Mouse (Mus musculus) limb, embryonic 15.5 days (tissue): ENCODE measurements around the gene Mrtfb. TPM values are rescaled to one million over a fixed set of nuclear protein-coding genes. Genes with fewer than 3 reads are reported as not detected.

Source experiments
- ATAC-seq: fragments of 200-750 bp; cut with Nextera tagmentation; 2 replicates; pipeline ENCODE4 v1.8.0; 2017; ENCODE audit warnings: low read depth, moderate TSS enrichment; ENCODE audit not compliant: insufficient number of reproducible peaks, low FRiP score, low TSS enrichment
- H3K27ac ChIP-seq: fragments of 300-500 bp; sonication (generic); 2 replicates; pipeline ENCODE4 v1.5.1; 2015; ENCODE audit warnings: moderate library complexity, mild to moderate bottlenecking, inconsistent platforms
- H3K27me3 ChIP-seq: fragments of 300-500 bp; sonication (generic); 2 replicates; pipeline ENCODE4 v1.6.1; 2015; ENCODE audit warnings: inconsistent platforms
- H3K36me3 ChIP-seq: fragments of 300-500 bp; sonication (generic); 2 replicates; pipeline ENCODE4 v1.6.1; 2015; ENCODE audit warnings: inconsistent platforms
- H3K4me1 ChIP-seq: fragments of 300-500 bp; sonication (generic); 2 replicates; pipeline ENCODE4 v1.6.1; 2015; ENCODE audit warnings: inconsistent platforms
- H3K4me2 ChIP-seq: fragments of 300-500 bp; sonication (generic); 2 replicates; pipeline ENCODE4 v1.6.1; 2015; ENCODE audit warnings: mild to moderate bottlenecking, inconsistent platforms
- H3K4me3 ChIP-seq: fragments of 300-500 bp; sonication (generic); 2 replicates; pipeline ENCODE4 v1.5.1; 2015; ENCODE audit warnings: mild to moderate bottlenecking, inconsistent platforms
- H3K9ac ChIP-seq: fragments of 300-500 bp; sonication (generic); 2 replicates; pipeline ENCODE4 v1.6.1; 2015; ENCODE audit warnings: inconsistent platforms
- H3K9me3 ChIP-seq: fragments of 300-500 bp; sonication (generic); 2 replicates; pipeline ENCODE4 v1.6.1; 2016; ENCODE audit warnings: inconsistent platforms
- WGBS: fragments of 180-500 bp; shearing (Covaris S2); methylation state at CpG from one replicate; pipeline ENCODE4 v1.1.7; 2015; 5-methylcytosine and 5-hydroxymethylcytosine counted together
- polyA plus RNA-seq: library from polyadenylated mRNA; unstranded; fragments of >200 nt; fragmentation: Nextera tagmentation; extraction: Ambion mirVana; gene quantifications from 2 replicates; pipeline ENCODE4 v1.2.1, GENCODE M21; 2015

Mrtfb gene
- 20.2 and 21.9 TPM in 2 replicates for polyA plus RNA-seq

DNA sequence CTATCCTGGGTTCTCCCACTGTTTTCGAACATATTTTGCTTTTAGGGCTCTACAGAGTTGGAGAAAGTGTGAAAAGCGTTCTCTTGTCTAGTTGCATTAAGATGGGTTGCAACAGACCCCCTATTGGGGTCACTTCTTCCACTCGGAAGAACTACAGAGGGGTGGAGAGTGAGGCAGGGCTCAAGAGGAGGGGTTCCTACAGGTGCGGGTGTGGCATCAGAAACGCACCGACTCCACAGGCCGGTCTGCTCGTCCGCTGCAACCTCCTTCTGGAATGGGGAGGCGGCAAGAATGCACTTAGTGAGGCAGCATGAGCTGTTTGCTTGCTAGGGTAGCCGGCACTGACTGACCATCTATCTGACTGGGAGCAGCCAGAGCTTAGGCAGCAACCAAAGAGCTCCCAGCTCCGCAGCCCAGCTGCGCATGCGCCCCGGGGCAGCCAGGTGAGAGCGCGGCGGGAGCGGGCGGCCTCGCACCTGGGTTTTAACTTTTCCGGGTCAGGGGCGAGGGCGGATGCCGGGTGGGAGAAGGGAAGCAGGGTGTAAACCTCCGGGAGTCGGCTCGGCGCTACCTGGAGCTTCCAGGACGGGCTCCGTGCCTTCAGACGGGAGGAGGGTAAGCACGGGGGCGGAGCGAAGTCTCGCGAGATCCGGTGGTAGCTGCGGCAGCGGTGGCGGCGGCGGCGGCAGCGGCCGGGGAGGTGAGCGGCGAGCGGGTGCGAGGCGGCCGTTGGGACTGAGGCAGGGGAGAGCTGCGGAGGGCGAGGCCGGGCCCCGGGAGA is at the start of gene Mrtfb:
Gene Mrtfb (plus strand): TSS at position 627 of the 781 bp plus-strand sequence.
- no peaks in the 10 kb centered on the region for H3K9me3 ChIP-seq
- peak within 1 kb of the TSS; percentile 78 for H3K4me2 ChIP-seq
- peak; percentile 87 for ATAC-seq
- H3K4me1 ChIP-seq: peaks cover 23% of the 10 kb centered on the region
- under 1% methylated on average over 55 of the region's 56 CpGs for WGBS
- H3K4me3 ChIP-seq: peak within 1 kb of the TSS; percentile 83
- peak within 1 kb of the TSS; percentile 86 for H3K9ac ChIP-seq
- H3K27ac ChIP-seq: peak within 1 kb of the TSS; percentile 91
- no peaks in the 10 kb centered on the region for H3K27me3 ChIP-seq
- H3K36me3 ChIP-seq: no peaks in the 10 kb centered on the region

DNA sequence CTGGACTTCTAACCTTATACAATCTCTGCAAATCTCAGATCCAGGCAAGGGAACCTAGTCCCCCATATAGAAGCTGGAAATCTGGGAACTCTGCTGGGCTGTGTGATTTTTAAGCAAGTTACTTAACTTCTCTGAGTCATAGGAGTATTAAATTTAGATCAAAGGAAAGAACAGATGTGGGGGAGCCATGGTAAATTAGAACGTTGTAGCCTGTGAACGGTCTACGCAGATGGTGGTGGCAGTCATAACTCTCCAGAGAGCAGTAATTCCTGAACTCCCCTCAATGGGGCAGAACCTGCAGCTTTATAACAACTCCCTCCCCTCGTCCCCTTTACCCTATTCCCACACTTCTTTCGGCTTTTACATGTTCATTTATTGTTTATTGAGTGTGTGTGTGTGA is 48.6 kb upstream of the Mrtfb start:
- H3K27ac ChIP-seq: no peak overlapping the region
- no peak for ATAC-seq
- H3K9ac ChIP-seq: no peak overlapping the region
- WGBS: 18% methylated on average over 5 of the region's 5 CpGs
- 0 out of 2 replicates have a peak, but pooled peaks cover 4% of the 10 kb centered on the region for H3K4me1 ChIP-seq
- no peaks in the 10 kb centered on the region for H3K27me3 ChIP-seq
- no peak overlapping the region for H3K4me3 ChIP-seq
- H3K4me2 ChIP-seq: no peak overlapping the region
- H3K36me3 ChIP-seq: no peaks in the 10 kb centered on the region
- H3K9me3 ChIP-seq: no peaks in the 10 kb centered on the region

DNA sequence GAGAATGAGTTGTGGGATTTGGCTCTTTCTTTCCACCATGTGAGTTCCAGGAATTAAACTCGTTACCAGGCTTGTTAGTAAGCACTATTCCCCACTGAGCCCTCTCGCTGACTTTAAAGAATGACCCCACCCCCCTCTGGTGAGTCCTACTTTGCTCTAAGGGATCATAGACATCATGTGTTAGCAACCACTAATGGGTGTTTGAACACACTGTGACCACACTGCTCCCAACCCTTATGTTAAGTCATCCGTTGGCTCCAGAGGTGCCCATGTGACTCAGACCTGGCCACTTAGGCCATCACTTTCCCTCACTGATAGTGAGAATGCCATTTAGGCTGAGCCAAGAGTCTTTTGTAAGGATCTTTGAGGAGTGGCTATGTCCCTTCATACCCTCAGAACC is 48.2 kb upstream of the Mrtfb start:
- Histone ChIP-seq H3K9me3 (no peaks in the 10 kb centered on the region), H3K4me1 (0 out of 2 replicates have a peak, but pooled peaks cover 4% of the 10 kb centered on the region), H3K4me2 (no peak overlapping the region), H3K9ac (no peak overlapping the region), H3K4me3 (no peak overlapping the region), H3K27ac (no peak overlapping the region), H3K27me3 (no peaks in the 10 kb centered on the region), H3K36me3 (no peaks in the 10 kb centered on the region)
- WGBS: 24% methylated on average over 3 of the region's 3 CpGs
- ATAC-seq: no peak

DNA sequence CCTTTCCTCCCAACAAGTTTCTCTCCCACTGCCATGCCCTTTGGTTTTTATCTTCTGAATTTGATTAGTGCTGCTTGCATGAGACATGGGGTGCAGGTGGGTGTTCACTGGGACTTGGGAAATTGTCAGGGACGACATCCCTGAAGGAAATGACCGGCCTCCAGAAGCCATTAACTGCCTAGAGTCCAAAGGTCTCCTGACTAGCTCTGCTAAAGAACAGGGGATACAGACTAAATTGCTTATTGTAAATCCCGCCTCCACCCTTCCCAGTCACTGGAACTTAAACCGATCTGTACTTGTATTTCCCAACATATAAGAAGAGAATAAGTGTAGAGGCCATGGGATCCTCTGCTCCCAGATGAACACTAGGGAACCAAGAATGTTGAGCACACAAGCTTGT is 43.5 kb upstream of the Mrtfb start:
- ATAC-seq: no peak
- no peaks in the 10 kb centered on the region for H3K9me3 ChIP-seq
- no peak overlapping the region for H3K4me3 ChIP-seq
- H3K27ac ChIP-seq: no peak overlapping the region
- no peak overlapping the region for H3K9ac ChIP-seq
- no peak overlapping the region for H3K4me2 ChIP-seq
- no peaks in the 10 kb centered on the region for H3K36me3 ChIP-seq
- H3K4me1 ChIP-seq: 0 out of 2 replicates have a peak, but pooled peaks cover 3% of the 10 kb centered on the region
- no peaks in the 10 kb centered on the region for H3K27me3 ChIP-seq
- 64% methylated on average over 4 of the region's 4 CpGs for WGBS

DNA sequence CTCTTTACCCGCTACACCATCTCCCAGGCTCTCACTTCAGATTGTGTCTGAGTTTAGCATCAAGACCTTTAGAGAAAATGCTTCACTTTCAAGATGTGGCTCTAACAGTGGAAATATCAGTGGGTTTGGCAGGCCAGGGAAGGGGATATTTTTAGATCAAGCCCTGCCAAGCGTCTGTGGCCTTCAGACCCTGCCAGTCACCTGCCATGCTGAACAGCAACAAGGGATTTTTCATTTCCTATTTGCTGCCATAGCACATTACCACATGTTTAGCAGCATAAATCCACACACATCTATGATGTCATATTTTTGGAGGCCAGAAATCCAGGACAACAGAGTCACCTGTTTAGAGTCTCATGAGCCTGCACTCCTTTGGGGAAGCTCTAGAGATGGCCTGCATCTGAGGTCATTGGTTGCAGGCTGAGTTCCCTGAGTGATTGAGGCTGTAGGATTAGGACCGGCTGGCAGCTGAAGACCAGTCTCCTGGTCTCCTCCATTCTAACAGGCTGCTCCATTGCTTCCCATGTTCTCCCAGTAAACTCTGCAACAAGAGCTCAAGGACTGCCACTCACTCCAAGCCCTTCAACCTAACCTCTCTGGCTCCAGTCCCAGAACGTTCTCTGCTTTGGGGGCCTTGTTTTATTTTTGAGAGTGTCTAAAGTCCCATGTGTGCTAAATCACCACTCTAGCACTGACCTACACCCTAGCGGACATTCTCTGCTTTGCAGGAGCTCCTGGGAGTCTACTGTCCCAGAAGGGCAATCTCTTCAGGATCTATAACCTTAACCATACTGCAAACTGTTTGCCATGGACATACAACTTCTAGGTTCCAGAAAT is 39.9 kb upstream of the Mrtfb start:
- Histone ChIP-seq H3K9me3 (no peaks in the 10 kb centered on the region), H3K36me3 (no peaks in the 10 kb centered on the region), H3K4me3 (no peak overlapping the region), H3K4me1 (no peaks in the 10 kb centered on the region), H3K4me2 (no peak overlapping the region), H3K27ac (no peak overlapping the region), H3K27me3 (no peaks in the 10 kb centered on the region), H3K9ac (no peak overlapping the region)
- 68% methylated on average over 5 of the region's 5 CpGs for WGBS
- no peak for ATAC-seq

DNA sequence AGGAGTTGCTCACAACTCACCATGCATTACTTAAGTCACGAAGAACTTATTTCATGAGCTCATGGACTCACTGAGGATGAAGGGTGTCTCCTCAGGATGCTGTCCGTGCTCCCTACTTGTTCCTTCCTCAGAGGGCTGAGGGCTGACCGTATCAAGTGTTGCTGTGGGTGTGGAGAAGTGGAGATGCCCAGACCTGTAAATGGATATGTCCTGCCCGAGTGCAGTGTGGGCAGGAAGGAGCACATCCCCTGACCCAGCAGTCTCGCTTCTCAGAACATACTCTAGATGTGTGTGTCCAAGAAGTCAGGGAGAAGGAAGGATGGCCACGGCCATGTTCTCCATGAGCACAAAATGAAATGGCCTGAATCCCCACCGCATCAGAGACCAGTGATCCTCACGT is 38.3 kb upstream of the Mrtfb start:
- Histone ChIP-seq H3K36me3 (no peaks in the 10 kb centered on the region), H3K27me3 (no peaks in the 10 kb centered on the region), H3K9me3 (no peaks in the 10 kb centered on the region), H3K4me3 (no peak overlapping the region), H3K4me2 (no peak overlapping the region), H3K27ac (no peak overlapping the region), H3K9ac (no peak overlapping the region), H3K4me1 (no peaks in the 10 kb centered on the region)
- 85% methylated on average over 8 of the region's 8 CpGs for WGBS
- ATAC-seq: no peak

DNA sequence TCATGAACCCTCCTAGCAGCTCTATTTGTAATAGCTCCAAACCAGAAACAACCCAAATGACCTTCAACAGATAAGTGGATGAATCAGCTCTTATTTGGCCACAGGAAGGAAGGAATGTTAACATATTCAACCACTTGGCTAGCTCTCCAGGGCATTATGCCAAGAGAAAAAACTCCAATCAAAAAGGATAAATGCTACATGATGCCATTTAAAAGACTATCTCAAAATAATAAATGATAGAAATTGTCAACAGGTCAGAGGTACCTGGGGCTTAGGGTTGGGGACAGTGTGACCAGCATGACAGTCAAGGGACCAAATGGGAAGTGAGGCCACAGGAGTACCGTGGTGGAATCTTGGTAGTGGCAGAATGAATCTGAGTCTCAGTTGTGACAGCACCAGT is 34.8 kb upstream of the Mrtfb start:
- H3K9me3 ChIP-seq: no peaks in the 10 kb centered on the region
- ATAC-seq: no peak
- H3K4me1 ChIP-seq: no peaks in the 10 kb centered on the region
- H3K9ac ChIP-seq: no peak overlapping the region
- H3K4me2 ChIP-seq: no peak overlapping the region
- H3K27ac ChIP-seq: no peak overlapping the region
- H3K27me3 ChIP-seq: no peaks in the 10 kb centered on the region
- 86% methylated on average over 1 of the region's 1 CpGs for WGBS
- no peak overlapping the region for H3K4me3 ChIP-seq
- H3K36me3 ChIP-seq: no peaks in the 10 kb centered on the region

DNA sequence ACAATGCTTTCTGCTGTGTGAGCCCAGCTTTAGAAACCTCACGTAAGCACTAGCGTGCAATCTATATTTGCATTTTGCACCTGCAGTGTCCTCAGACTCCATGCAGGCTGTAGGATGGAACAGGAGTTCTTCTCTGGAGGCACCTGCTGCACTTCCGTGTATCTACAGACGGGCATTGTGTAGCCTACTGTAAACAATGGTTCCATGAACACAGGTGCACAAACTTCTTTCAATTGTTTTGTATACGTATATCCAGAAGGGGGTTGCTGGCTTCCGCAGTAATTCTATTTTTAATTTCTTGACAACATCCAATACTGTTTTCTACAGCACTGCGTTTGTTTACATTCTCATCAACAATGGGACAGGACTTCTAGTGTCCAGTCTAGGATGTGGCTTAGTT is 24.2 kb upstream of the Mrtfb start:
- no peaks in the 10 kb centered on the region for H3K9me3 ChIP-seq
- 90% methylated on average over 7 of the region's 7 CpGs for WGBS
- H3K4me2 ChIP-seq: no peak overlapping the region
- H3K9ac ChIP-seq: no peak overlapping the region
- no peak overlapping the region for H3K4me3 ChIP-seq
- ATAC-seq: no peak
- no peak overlapping the region for H3K27ac ChIP-seq
- H3K4me1 ChIP-seq: peaks cover 10% of the 10 kb centered on the region; the same call in 1 of the 2 replicates
- no peaks in the 10 kb centered on the region for H3K27me3 ChIP-seq
- no peaks in the 10 kb centered on the region for H3K36me3 ChIP-seq

DNA sequence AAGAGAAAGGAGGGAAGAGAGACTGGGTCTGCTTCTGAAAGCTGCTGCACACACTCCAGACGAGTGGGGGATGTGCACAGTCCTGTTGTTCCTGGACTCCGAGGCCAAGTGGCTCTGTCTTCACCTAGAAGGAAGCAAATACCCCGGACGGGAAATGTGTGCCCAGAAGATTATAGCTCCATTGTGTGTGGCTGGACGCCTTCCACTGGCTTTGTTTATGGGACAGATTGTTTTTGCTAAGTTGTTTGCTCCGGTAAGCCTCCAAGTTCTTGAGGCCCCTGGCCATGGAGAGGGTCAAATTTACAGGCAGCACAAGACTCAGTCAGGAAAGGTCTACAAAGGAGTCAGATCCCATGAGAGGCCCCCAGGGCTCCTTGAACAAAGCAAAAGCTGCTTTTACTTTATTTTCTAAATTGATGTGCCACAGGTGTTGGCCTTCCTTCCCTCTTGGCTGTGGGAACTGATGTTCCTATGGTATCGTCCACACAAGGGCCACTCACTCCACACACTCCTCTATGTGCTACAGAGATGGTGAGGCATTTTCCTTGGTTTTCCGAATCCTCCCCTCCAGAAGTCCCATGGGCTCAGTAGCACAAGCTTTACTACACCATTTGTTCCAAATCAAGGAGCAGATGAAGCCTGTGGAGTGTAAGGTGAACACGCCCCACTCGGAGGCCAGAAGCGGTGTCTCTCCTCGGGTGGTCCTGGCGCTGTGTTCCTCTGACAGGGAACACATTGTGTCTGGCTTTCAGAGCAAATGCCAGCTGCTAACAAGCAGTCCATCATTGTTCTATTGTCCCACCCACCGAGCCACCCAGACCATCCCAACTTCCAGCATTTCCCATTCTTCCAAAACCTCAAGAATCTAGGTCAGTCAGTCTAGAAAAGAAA is 23.1 kb upstream of the Mrtfb start:
- no peak overlapping the region for H3K9ac ChIP-seq
- H3K4me1 ChIP-seq: peaks cover 10% of the 10 kb centered on the region; the same call in 1 of the 2 replicates
- H3K9me3 ChIP-seq: no peaks in the 10 kb centered on the region
- no peak overlapping the region for H3K4me3 ChIP-seq
- ATAC-seq: peak; percentile 67
- H3K27me3 ChIP-seq: no peaks in the 10 kb centered on the region
- peak overlapping the region; percentile 47; the same call in 1 of the 2 replicates for H3K27ac ChIP-seq
- no peaks in the 10 kb centered on the region for H3K36me3 ChIP-seq
- H3K4me2 ChIP-seq: no peak overlapping the region
- 38% methylated on average over 14 of the region's 14 CpGs for WGBS

DNA sequence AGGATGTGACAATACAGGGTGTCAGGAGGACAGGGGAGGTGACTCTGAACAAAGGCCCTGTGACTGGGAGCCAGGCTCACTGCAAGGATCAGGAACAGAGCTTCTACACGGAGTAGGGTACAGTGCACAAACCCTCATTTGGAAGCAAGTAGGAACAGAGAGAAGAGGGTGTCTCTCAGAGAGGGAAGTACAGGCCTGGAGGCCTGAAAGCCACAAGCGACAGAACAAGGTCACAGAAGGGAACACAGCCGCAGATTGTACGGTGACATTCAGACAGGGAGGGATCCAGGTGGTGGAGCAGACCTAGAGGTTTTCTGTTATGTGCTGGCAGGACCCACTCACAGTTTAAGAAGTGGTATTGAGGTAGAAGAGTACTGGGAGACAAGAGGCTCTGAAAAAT is 17.2 kb upstream of the Mrtfb start:
- Histone ChIP-seq H3K9ac (no peak overlapping the region), H3K9me3 (no peaks in the 10 kb centered on the region), H3K4me3 (no peak overlapping the region), H3K4me1 (no peaks in the 10 kb centered on the region), H3K27ac (no peak overlapping the region), H3K4me2 (no peak overlapping the region), H3K27me3 (no peaks in the 10 kb centered on the region), H3K36me3 (no peaks in the 10 kb centered on the region)
- ATAC-seq: no peak
- 74% methylated on average over 4 of the region's 4 CpGs for WGBS

DNA sequence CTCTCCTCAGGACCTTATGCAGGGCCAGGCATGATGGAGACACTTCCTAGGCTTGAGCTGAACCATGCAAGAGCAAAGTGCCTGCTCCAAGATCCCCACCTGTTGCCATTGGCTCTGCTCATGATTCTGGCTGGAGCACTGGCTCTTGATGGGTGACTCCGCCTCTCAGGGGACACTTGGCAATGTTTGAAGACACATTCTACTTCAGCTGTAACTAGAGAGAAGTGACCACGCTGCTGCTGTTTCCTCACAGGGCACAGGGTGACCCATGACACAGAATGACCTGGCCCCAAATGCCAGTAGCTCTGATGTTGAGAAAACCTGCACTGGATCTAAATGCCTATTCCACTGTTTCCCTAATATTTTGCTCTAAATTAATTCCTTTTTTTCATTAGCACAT is 16.7 kb upstream of the Mrtfb start:
- H3K4me1 ChIP-seq: no peaks in the 10 kb centered on the region
- H3K9ac ChIP-seq: no peak overlapping the region
- no peak overlapping the region for H3K4me2 ChIP-seq
- H3K4me3 ChIP-seq: no peak overlapping the region
- H3K9me3 ChIP-seq: no peaks in the 10 kb centered on the region
- ATAC-seq: no peak
- 82% methylated on average over 2 of the region's 2 CpGs for WGBS
- no peaks in the 10 kb centered on the region for H3K27me3 ChIP-seq
- no peak overlapping the region for H3K27ac ChIP-seq
- H3K36me3 ChIP-seq: no peaks in the 10 kb centered on the region
